Mouse (Mus musculus) ES-Bruce4 (cell line): ENCODE results near the gene Tmem176b. TPM values are rescaled to one million over a fixed set of nuclear protein-coding genes. Genes with fewer than 3 reads are reported as not detected.

Experiments
- H3K27ac ChIP-seq: 2 replicates; pipeline ENCODE4 v1.5.1; 2012; ENCODE audit warnings: low read length, inconsistent platforms; ENCODE audit not compliant: insufficient read depth
- H3K27me3 ChIP-seq: 2 replicates; pipeline ENCODE4 v1.6.1; 2012; ENCODE audit warnings: mild to moderate bottlenecking, low read length, inconsistent platforms; ENCODE audit not compliant: control insufficient read depth, poor library complexity, insufficient read depth, severe bottlenecking
- H3K36me3 ChIP-seq: 2 replicates; pipeline ENCODE4 v1.6.1; 2012; ENCODE audit warnings: inconsistent platforms, mild to moderate bottlenecking, low read length, moderate library complexity; ENCODE audit not compliant: control insufficient read depth, poor library complexity, insufficient read depth, severe bottlenecking
- H3K4me1 ChIP-seq: one replicate; pipeline ENCODE4 v1.8.1; 2011; ENCODE audit warnings: low read length; ENCODE audit not compliant: control insufficient read depth, insufficient read depth
- H3K4me3 ChIP-seq: 2 replicates; pipeline ENCODE4 v1.5.1; 2011; ENCODE audit warnings: low read depth, mild to moderate bottlenecking, low read length
- H3K9ac ChIP-seq: 2 replicates; pipeline ENCODE4 v1.6.1; 2012; ENCODE audit warnings: low read depth, mild to moderate bottlenecking, inconsistent platforms; ENCODE audit not compliant: poor library complexity, severe bottlenecking
- H3K9me3 ChIP-seq: replicated peaks from 2 replicates; pipeline ENCODE4 v1.6.1; 2012; ENCODE audit warnings: mild to moderate bottlenecking, low read length, inconsistent platforms; ENCODE audit not compliant: control insufficient read depth, poor library complexity, insufficient read depth, severe bottlenecking
- CTCF ChIP-seq: IDR thresholded peaks from one replicate; pipeline ENCODE4 v1.8.1; 2011; ENCODE audit warnings: low read depth, low read length
- EP300 ChIP-seq: IDR thresholded peaks from 2 replicates; pipeline ENCODE4 v1.6.1; 2011; ENCODE audit warnings: low read depth, low read length; ENCODE audit not compliant: insufficient read depth
- POLR2A ChIP-seq: IDR thresholded peaks from one replicate; pipeline ENCODE4 v1.8.1; 2011; ENCODE audit warnings: low read length; ENCODE audit not compliant: insufficient read depth
- polyA plus RNA-seq: library from polyadenylated mRNA; stranded (reverse); fragments of >200 nt; gene quantifications from 2 replicates; pipeline ENCODE4 v1.2.4, GENCODE M21; 2011; ENCODE audit warnings: low read depth; ENCODE audit not compliant: missing spikeins, insufficient read depth, insufficient read length

Gene Tmem176b
- polyA plus RNA-seq, 1 experiment, result 7.1 TPM

GRCm38 (mm10) chr6:48837516-48837915 is 3.8 kb downstream of the Tmem176b start:
- Histone ChIP-seq H3K27ac (no peak overlapping the region), H3K4me1 (no peaks in the 10 kb centered on the region), H3K36me3 (no peaks in the 10 kb centered on the region), H3K4me3 (no peak overlapping the region), H3K9me3 (no peaks in the 10 kb centered on the region), H3K27me3 (no peaks in the 10 kb centered on the region), H3K9ac (no peak overlapping the region)
- TF ChIP-seq EP300 (no peak), POLR2A (no peak), CTCF (no peak)

DNA sequence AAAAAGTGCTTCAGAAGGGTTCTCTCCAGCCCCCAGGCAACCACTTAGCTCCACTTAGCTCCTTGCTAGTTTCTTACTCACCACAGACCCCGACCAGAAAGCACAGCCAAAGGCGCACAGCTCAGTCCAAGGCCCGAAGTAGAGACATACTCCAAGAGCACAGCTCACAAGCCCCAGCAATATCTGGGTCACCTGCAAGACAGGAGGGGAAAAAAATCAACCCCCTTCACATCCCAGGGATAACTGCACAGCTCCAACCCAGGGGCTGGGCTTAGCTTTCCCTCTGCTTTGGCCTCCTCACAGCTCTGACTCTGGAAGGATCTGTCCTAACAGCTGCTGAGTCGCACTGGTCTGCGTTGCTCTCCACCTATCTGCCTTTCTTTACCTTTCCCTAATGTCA is 5.2 kb downstream of the Tmem176b start:
- Histone ChIP-seq H3K4me3 (no peak overlapping the region), H3K4me1 (no peaks in the 10 kb centered on the region), H3K9me3 (no peaks in the 10 kb centered on the region), H3K27ac (no peak overlapping the region), H3K36me3 (no peaks in the 10 kb centered on the region), H3K27me3 (no peaks in the 10 kb centered on the region), H3K9ac (no peak overlapping the region)
- TF ChIP-seq CTCF (no peak), POLR2A (no peak), EP300 (no peak)

- no peaks in the 10 kb centered on the region for H3K9me3 ChIP-seq
- TF ChIP-seq POLR2A (no peak), EP300 (no peak), CTCF (no peak)
- H3K4me1 ChIP-seq, result no peaks in the 10 kb centered on the region
- H3K36me3 ChIP-seq, result no peaks in the 10 kb centered on the region
- no peaks in the 10 kb centered on the region for H3K27me3 ChIP-seq
- no peak overlapping the region for H3K27ac ChIP-seq
- H3K9ac ChIP-seq, result no peak overlapping the region
- no peak overlapping the region for H3K4me3 ChIP-seq
Observed at GRCm38 (mm10) chr6:48835241-48835640, 6.1 kb downstream of the Tmem176b start.

- Histone ChIP-seq H3K27me3 (no peaks in the 10 kb centered on the region), H3K36me3 (no peaks in the 10 kb centered on the region), H3K9ac (no peak overlapping the region), H3K4me1 (no peaks in the 10 kb centered on the region), H3K9me3 (no peaks in the 10 kb centered on the region), H3K27ac (no peak overlapping the region), H3K4me3 (no peak overlapping the region)
- no peak for TF ChIP-seq EP300
- TF ChIP-seq POLR2A, result no peak
- TF ChIP-seq CTCF, result no peak
Observed at GRCm38 (mm10) chr6:48833515-48833914, 7.8 kb downstream of the Tmem176b start.

- H3K4me1 ChIP-seq, result no peaks in the 10 kb centered on the region
- TF ChIP-seq CTCF, result no peak
- no peak for TF ChIP-seq POLR2A
- no peak for TF ChIP-seq EP300
- no peaks in the 10 kb centered on the region for H3K36me3 ChIP-seq
- H3K27me3 ChIP-seq, result no peaks in the 10 kb centered on the region
- no peak overlapping the region for H3K9ac ChIP-seq
- H3K27ac ChIP-seq, result no peak overlapping the region
- no peak overlapping the region for H3K4me3 ChIP-seq
- no peaks in the 10 kb centered on the region for H3K9me3 ChIP-seq
Observed at GRCm38 (mm10) chr6:48832426-48832825, 8.9 kb downstream of the Tmem176b start.

DNA sequence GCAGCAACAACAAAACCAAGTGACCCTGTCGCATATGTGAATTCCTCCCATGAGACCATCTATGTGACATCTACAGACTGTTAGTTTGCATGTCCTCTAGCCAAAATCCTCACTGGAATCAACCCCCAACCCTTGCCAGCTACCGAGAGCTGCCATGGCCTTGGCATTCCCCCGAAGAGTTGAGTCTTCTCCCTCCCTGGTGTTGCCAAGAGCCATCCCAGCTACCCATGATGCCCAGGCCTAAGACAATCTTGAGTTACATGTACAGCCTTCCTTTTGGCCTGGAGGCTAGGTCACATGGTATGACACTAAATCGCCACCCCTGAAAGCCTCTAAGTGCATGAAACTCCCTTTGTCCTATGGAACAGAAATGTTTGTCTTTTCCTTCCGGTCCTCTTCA is 10.2 kb downstream of the Tmem176b start:
- no peaks in the 10 kb centered on the region for H3K36me3 ChIP-seq
- H3K9ac ChIP-seq, result no peak overlapping the region
- H3K4me1 ChIP-seq, result no peaks in the 10 kb centered on the region
- TF ChIP-seq EP300 (no peak), CTCF (no peak), POLR2A (no peak)
- no peaks in the 10 kb centered on the region for H3K27me3 ChIP-seq
- H3K4me3 ChIP-seq, result no peak overlapping the region
- no peaks in the 10 kb centered on the region for H3K9me3 ChIP-seq
- no peak overlapping the region for H3K27ac ChIP-seq
